Mouse (Mus musculus) heart, embryonic 12.5 days (tissue): ENCODE results near the gene Slc8a1. TPM values are rescaled to one million over a fixed set of nuclear protein-coding genes. Genes with fewer than 3 reads are reported as not detected.
A peak's percentile ranks its signal among the peaks of the same experiment; 100 is the strongest.

Experiments used
- ATAC-seq: fragments of 200-750 bp; cut with Nextera tagmentation; 2 replicates; pipeline ENCODE4 v1.8.0; 2017; ENCODE audit warnings: moderate TSS enrichment, moderate library complexity; ENCODE audit not compliant: insufficient number of reproducible peaks, low FRiP score
- H3K27ac ChIP-seq: fragments of 300-500 bp; sonication (generic); 2 replicates; pipeline ENCODE4 v1.5.1; 2016; ENCODE audit warnings: mild to moderate bottlenecking, moderate library complexity; ENCODE audit not compliant: poor library complexity, severe bottlenecking
- H3K27me3 ChIP-seq: fragments of 300-500 bp; sonication (generic); replicated peaks from 2 replicates; pipeline ENCODE4 v1.6.1; 2016; ENCODE audit warnings: mild to moderate bottlenecking, moderate library complexity
- H3K36me3 ChIP-seq: fragments of 300-500 bp; sonication (generic); 2 replicates; pipeline ENCODE4 v1.6.1; 2016; ENCODE audit warnings: mild to moderate bottlenecking, moderate library complexity
- H3K4me1 ChIP-seq: fragments of 300-500 bp; sonication (generic); replicated peaks from 2 replicates; pipeline ENCODE4 v1.6.1; 2016; ENCODE audit warnings: mild to moderate bottlenecking
- H3K4me2 ChIP-seq: fragments of 300-500 bp; sonication (generic); 2 replicates; pipeline ENCODE4 v1.6.1; 2016; ENCODE audit warnings: mild to moderate bottlenecking, moderate library complexity
- H3K4me3 ChIP-seq: fragments of 300-500 bp; sonication (generic); 2 replicates; pipeline ENCODE4 v1.5.1; 2016; ENCODE audit warnings: mild to moderate bottlenecking
- H3K9ac ChIP-seq: fragments of 300-500 bp; sonication (generic); 2 replicates; pipeline ENCODE4 v1.6.1; 2016; ENCODE audit warnings: mild to moderate bottlenecking, moderate library complexity
- H3K9me3 ChIP-seq: fragments of 300-500 bp; sonication (generic); replicated peaks from 2 replicates; pipeline ENCODE4 v1.6.1; 2016; ENCODE audit warnings: mild to moderate bottlenecking, moderate library complexity
- WGBS: fragments of 180-500 bp; shearing (Covaris S2); methylation state at CpG from one replicate; pipeline ENCODE4 v1.1.7; 2016; 5-methylcytosine and 5-hydroxymethylcytosine counted together
- polyA plus RNA-seq: library from polyadenylated mRNA; unstranded; fragments of >200 nt; fragmentation: Nextera tagmentation; extraction: Ambion mirVana; gene quantifications from 2 replicates; pipeline ENCODE4 v1.2.1, GENCODE M21; 2016

Gene Slc8a1
- polyA plus RNA-seq, 1 experiment from 2014 or later = 100 TPM

- no peaks in the 10 kb centered on the region for H3K9me3 ChIP-seq
- no peak for ATAC-seq
- H3K36me3 ChIP-seq = peaks cover 26% of the 10 kb centered on the region
- 23% methylated on average over 1 of the region's 1 CpGs for WGBS
- H3K9ac ChIP-seq = no peak overlapping the region
- no peaks in the 10 kb centered on the region for H3K27me3 ChIP-seq
- H3K4me1 ChIP-seq = peaks cover 19% of the 10 kb centered on the region
- no peak overlapping the region for H3K4me3 ChIP-seq
- no peak overlapping the region for H3K4me2 ChIP-seq
- H3K27ac ChIP-seq = no peak overlapping the region; the same call in 1 of the 2 replicates
These were observed 25.9 kb downstream of the Slc8a1 start for GRCm38 (mm10) chr17:81712273-81712751.

DNA sequence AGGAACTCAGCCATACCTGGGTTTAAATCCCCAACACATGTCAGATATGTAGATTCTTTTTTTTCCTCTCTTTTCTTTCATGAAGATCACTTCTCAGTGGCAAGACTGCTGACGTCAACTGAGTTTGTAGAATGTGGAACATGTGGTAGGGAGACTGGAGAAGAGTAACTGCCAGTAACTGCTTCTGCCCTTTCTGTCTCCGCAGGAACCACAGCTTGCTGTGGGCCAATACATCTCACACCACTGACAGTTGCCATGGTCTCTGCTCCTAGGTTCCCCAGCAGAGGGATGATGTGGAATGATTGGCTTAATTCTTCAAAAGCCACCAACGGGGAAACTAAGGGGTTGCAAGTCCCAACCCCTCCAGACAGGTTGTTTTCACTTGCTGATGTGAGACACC, 33.4 kb downstream of the Slc8a1 start:
- H3K4me3 ChIP-seq = no peak overlapping the region
- H3K9ac ChIP-seq = no peak overlapping the region
- no peak overlapping the region for H3K27ac ChIP-seq
- ATAC-seq = no peak
- 41% methylated on average over 3 of the region's 3 CpGs for WGBS
- H3K4me2 ChIP-seq = no peak overlapping the region
- H3K36me3 ChIP-seq = peaks cover 30% of the 10 kb centered on the region
- H3K27me3 ChIP-seq = no peaks in the 10 kb centered on the region
- H3K4me1 ChIP-seq = peaks cover 38% of the 10 kb centered on the region
- H3K9me3 ChIP-seq = no peaks in the 10 kb centered on the region

DNA sequence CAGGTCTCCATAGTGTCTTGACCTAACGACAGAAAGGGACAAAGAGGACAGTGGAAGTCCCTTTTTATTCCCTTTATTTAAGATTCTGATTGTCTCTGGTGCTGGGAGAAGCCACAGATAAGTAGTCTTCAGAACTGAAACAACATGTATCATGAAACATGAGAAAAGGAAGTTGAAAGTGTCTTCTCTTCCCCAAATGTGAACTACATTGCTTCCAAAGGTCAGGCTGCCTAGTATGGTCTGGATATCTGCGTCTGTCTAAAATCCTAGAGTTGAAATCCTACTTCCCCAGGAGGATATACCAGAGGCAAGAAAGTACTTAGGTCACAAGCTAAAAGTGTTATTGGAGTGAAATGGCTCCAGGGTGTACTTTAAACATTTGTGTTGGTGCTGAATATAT, 34.9 kb downstream of the Slc8a1 start:
- peak overlapping the region; percentile 33; the same call in 1 of the 2 replicates for H3K27ac ChIP-seq

GRCm38 (mm10) chr17:81701701-81702100, 36.5 kb downstream of the Slc8a1 start:
- Histone ChIP-seq H3K27me3 (no peaks in the 10 kb centered on the region), H3K4me3 (no peak overlapping the region), H3K4me2 (no peak overlapping the region), H3K9me3 (no peaks in the 10 kb centered on the region), H3K9ac (no peak overlapping the region), H3K4me1 (peaks cover 37% of the 10 kb centered on the region), H3K36me3 (peaks cover 19% of the 10 kb centered on the region), H3K27ac (peak overlapping the region; percentile 12; the same call in 1 of the 2 replicates)
- WGBS = 56% methylated on average over 4 of the region's 4 CpGs
- ATAC-seq = no peak

More for the DNA sequence above, 34.9 kb downstream of the Slc8a1 start:
- no peak overlapping the region for H3K4me2 ChIP-seq
- no peaks in the 10 kb centered on the region for H3K27me3 ChIP-seq
- no peaks in the 10 kb centered on the region for H3K9me3 ChIP-seq
- no peak for ATAC-seq
- no peak overlapping the region for H3K9ac ChIP-seq
- peaks cover 25% of the 10 kb centered on the region for H3K36me3 ChIP-seq
- H3K4me1 ChIP-seq = peaks cover 47% of the 10 kb centered on the region
- 72% methylated on average over 2 of the region's 2 CpGs for WGBS
- H3K4me3 ChIP-seq = no peak overlapping the region

DNA sequence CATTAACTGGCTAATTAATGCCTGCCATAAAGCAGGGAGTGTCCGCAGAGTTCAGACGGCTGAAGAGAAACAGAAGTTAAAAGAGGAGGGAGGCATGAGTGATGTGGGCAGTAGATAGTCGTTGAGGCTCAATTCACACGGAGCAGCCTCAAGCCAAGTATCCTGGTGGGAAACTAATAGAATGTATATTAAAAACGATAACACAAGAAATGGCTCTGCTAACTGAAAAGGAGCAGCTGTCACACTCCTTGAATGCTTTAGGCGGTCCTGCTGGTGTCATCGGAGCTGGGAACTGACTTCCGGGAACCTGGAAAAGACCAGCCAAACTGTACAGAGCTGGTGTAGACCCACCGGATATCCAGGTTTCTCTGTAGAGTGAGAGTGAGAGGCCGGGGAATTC, 39.4 kb downstream of the Slc8a1 start:
- no peak overlapping the region for H3K4me3 ChIP-seq
- H3K9ac ChIP-seq = no peak overlapping the region
- H3K4me1 ChIP-seq = peaks cover 18% of the 10 kb centered on the region
- no peak for ATAC-seq
- H3K27ac ChIP-seq = no peak overlapping the region
- H3K27me3 ChIP-seq = no peaks in the 10 kb centered on the region
- H3K4me2 ChIP-seq = no peak overlapping the region
- no peaks in the 10 kb centered on the region for H3K9me3 ChIP-seq
- peaks cover 19% of the 10 kb centered on the region for H3K36me3 ChIP-seq
- WGBS = 42% methylated on average over 10 of the region's 10 CpGs

DNA sequence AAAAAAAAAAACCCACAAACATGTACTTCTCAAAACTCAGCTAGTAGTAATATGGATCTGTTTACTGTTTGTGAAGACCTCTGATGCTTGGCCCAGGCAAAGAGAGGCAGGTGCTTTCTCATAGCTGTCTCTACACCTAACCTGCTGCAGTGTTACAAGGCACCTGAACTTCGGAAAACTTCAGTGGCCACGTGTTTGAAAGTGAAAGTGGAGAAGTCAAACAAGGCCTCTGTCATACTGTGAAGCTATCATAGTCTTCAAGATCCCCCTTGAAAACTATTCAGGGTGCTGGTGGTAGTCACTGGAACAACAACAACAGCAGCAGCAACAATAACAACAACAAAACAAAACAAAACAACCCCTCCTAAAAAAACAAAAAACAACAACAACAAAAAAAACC, 40.5 kb downstream of the Slc8a1 start:
- no peak overlapping the region for H3K9ac ChIP-seq
- peaks cover 18% of the 10 kb centered on the region for H3K4me1 ChIP-seq
- H3K4me3 ChIP-seq = no peak overlapping the region
- no peak overlapping the region for H3K27ac ChIP-seq
- H3K4me2 ChIP-seq = no peak overlapping the region
- no peak for ATAC-seq
- H3K36me3 ChIP-seq = peaks cover 13% of the 10 kb centered on the region
- no peaks in the 10 kb centered on the region for H3K27me3 ChIP-seq
- WGBS = 38% methylated on average over 2 of the region's 2 CpGs
- H3K9me3 ChIP-seq = no peaks in the 10 kb centered on the region

DNA sequence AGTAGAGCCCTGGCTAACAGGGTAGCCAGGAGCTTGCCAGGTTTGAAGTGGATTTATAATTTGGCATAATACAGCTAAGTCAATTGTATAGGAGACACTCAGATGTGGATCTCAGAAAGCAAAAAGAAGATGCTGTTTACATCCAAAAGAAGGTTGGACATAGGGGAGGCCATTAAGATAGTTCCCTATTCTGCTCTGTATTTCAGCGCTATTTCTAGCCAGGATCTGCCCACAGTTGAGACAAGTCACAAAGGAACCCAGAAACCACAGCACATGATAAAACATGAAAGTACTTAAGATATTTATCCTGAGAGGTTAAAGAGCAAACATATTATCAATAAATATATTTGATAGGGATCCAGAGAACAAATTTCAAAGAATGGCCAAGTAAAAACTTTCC, 43.2 kb downstream of the Slc8a1 start:
- H3K27ac ChIP-seq = no peak overlapping the region
- ATAC-seq = no peak
- no peak overlapping the region for H3K4me3 ChIP-seq

DNA sequence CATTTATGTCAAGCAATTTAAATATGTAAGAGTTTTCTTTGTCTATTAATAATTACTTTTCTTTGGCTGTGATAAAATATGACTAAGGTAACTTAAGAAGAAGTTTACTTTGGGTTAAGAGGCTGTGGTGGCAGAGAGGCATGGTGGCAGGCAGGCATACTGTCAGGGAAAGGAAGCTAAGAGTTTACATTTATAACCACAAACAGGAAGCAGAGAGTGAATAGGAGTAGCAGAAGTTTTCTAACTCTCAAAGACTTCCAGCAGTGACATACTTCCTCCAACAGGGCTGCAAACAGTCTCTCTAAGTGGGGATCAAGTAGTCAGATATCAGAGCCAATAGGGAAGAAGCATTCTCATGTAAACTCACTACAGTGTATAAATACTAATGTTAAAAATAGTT, 58.6 kb downstream of the Slc8a1 start:
- H3K9ac ChIP-seq = no peak overlapping the region
- no peaks in the 10 kb centered on the region for H3K9me3 ChIP-seq
- no peak for ATAC-seq
- no peak overlapping the region for H3K4me3 ChIP-seq
- no peak overlapping the region for H3K27ac ChIP-seq
- peaks cover 32% of the 10 kb centered on the region for H3K4me1 ChIP-seq
- H3K27me3 ChIP-seq = no peaks in the 10 kb centered on the region
- H3K4me2 ChIP-seq = no peak overlapping the region
- peaks cover 3% of the 10 kb centered on the region; the same call in 1 of the 2 replicates for H3K36me3 ChIP-seq

More for the DNA sequence above, 43.2 kb downstream of the Slc8a1 start:
- no peaks in the 10 kb centered on the region for H3K27me3 ChIP-seq
- 87% methylated on average over 1 of the region's 1 CpGs for WGBS
- H3K4me2 ChIP-seq = no peak overlapping the region
- no peaks in the 10 kb centered on the region for H3K9me3 ChIP-seq
- H3K4me1 ChIP-seq = peaks cover 9% of the 10 kb centered on the region
- H3K36me3 ChIP-seq = peaks cover 11% of the 10 kb centered on the region; the same call in 1 of the 2 replicates
- H3K9ac ChIP-seq = no peak overlapping the region

DNA sequence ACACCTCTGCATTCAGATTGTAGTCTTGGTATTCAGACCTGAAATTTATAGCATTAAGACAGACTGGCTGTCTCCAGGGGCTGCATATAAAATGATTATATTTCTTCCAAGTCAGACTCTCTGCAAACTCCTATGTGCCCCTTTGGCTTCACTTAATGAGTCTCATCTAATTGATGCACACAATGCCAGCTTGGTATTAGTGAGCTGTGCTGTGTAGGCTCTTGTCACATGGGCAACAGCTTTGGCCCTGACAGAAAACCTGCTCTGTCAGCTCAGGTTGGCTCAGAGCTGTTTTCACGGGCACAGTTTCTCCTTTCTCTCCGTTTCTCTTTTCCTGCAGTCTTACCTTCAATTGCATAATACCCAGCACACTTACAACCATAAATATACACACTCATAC, 60.7 kb downstream of the Slc8a1 start:
- no peak overlapping the region for H3K9ac ChIP-seq
- ATAC-seq = no peak
- no peak overlapping the region for H3K4me3 ChIP-seq
- peaks cover 39% of the 10 kb centered on the region for H3K4me1 ChIP-seq
- no peak overlapping the region for H3K27ac ChIP-seq
- no peaks in the 10 kb centered on the region for H3K9me3 ChIP-seq
- WGBS = 57% methylated on average over 2 of the region's 2 CpGs
- no peaks in the 10 kb centered on the region for H3K27me3 ChIP-seq
- H3K4me2 ChIP-seq = no peak overlapping the region
- peaks cover 8% of the 10 kb centered on the region; the same call in 1 of the 2 replicates for H3K36me3 ChIP-seq

GRCm38 (mm10) chr17:81676203-81676602, 62.0 kb downstream of the Slc8a1 start:
- 57% methylated on average over 3 of the region's 3 CpGs for WGBS
- Histone ChIP-seq H3K9me3 (no peaks in the 10 kb centered on the region), H3K4me1 (peaks cover 46% of the 10 kb centered on the region), H3K9ac (no peak overlapping the region), H3K4me2 (no peak overlapping the region), H3K4me3 (no peak overlapping the region), H3K27me3 (peaks cover under 1% of the 10 kb centered on the region; the same call in 1 of the 2 replicates), H3K36me3 (peaks cover 8% of the 10 kb centered on the region; the same call in 1 of the 2 replicates), H3K27ac (0 out of 2 replicates have a peak overlapping the region, but pooled peaks have one; percentile 3)
- ATAC-seq = no peak

DNA sequence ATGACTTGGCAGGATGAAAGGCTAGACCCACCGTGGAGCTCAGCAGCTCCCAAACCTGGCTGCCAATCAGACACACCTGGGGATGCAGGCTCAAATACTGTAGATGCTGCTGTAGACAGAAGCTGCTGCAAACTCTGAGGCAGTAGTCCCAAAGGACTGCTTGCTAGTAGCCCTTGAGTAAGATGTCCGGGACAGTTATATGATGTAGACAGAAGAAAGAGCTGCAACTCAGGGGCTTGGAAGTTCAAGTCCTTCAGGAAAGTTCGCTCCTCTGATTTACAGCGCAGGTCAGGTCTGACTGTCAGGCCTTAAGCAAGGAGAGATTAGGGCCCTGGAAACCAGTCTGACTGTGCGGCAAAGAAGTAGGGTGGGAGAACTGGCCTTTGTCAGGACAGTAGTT, 66.9 kb downstream of the Slc8a1 start:
- WGBS = 12% methylated on average over 5 of the region's 5 CpGs
- Histone ChIP-seq H3K9me3 (no peaks in the 10 kb centered on the region), H3K9ac (peak overlapping the region; percentile 63), H3K4me1 (peaks cover 72% of the 10 kb centered on the region), H3K27ac (no peak overlapping the region), H3K4me3 (peak overlapping the region; percentile 62), H3K4me2 (peak overlapping the region; percentile 92), H3K36me3 (0 out of 2 replicates have a peak, but pooled peaks cover 6% of the 10 kb centered on the region), H3K27me3 (peaks cover 3% of the 10 kb centered on the region; the same call in 1 of the 2 replicates)
- ATAC-seq = no peak
